Mouse (Mus musculus): Measurements from ENCODE around the gene Ccl12. TPM values are rescaled to one million over a fixed set of nuclear protein-coding genes. Genes with fewer than 3 reads are reported as not detected.

Ccl12 gene
- polyA plus RNA-seq, 1 experiment, result not detected

DNA sequence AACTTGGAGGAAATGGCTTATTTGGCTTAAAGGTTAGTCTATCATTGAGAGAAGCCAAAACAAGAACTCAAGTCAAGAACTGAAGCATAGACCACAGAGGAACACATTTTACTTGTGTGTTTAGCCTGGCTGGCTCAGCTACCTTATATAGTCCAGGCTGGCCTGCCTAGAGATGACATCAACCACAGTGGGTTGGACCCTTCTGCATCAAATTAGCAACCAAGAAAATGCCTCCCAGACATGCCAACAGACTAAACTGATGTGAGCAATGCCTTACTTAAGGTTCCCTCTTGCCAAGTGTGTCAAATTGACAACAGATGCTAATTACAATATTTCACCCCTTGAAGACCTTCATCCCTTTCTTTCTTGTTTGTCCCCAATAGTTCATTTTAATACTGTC, 8.0 kb downstream of the Ccl12 start:
- TF ChIP-seq GATA1 (IDR thresholded peaks at IDR 0.05; ENCODE audit: low read length), result no peak

DNA sequence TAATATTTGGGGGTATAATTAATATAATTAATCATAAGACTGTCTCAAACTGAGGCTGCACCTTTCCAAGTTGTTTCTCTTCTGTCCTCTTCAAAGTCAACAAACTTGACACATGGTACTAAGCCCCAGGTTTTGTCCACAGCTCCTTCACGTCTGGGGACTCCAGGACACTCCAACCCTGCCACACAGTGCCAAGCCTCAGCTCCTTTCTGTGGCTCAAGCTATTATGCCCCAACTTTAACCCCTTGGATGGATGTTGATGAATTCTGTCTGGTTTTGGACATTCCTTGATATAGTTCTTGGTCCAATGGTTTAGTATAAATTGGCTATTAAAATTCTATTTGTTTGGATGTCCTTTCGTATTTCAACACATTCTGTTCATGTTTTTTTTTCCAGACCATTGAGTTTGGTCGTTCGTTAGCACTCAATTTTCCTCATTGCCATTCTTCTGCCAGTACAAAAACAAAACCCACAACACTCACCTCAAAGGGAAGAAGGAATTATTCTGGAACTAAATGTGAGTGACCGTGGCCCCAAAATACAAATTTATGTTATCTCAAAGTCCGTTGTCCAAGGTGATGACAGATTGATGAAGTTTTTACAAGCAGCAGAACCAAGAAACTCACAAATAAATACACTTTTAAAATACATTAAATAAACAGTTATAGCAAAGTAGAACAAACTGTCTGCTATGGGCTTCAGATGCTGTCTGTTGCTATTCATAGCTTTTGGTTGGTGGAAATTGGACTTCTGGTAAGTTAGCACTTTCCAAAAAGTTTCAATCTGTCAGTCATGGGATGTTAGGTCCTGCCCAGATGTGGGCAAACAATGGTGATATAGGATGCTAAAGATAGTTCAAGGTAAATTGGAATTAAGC, 9.0 kb downstream of the Ccl12 start:
- no peak for TF ChIP-seq GATA1 (IDR thresholded peaks at IDR 0.05; ENCODE audit: low read length)

DNA sequence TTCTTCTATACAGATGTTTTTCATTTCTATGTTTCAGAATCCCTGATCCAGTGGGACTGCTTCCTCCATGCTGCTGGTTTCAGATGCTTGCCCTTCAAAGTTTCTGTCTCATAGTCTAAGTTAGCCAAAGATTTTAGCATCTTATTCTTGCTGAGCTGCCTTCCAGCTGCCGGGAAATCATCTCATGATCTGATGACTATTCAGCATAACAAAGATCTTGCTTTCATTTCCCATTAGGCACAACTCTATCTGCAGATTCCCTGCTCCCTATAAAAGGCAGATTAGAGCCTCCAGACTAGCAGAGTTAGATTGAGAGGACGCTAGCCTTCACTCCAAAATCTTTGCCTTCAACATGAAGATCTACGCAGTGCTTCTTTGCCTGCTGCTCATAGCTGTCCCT, 13.2 kb downstream of the Ccl12 start, which contains the start of gene Ccl8:
Gene Ccl8, plus strand, starts transcription at position 301 of the 400 bp plus-strand sequence.
- no peak for TF ChIP-seq GATA1 (IDR thresholded peaks at IDR 0.05; ENCODE audit: low read length)

DNA sequence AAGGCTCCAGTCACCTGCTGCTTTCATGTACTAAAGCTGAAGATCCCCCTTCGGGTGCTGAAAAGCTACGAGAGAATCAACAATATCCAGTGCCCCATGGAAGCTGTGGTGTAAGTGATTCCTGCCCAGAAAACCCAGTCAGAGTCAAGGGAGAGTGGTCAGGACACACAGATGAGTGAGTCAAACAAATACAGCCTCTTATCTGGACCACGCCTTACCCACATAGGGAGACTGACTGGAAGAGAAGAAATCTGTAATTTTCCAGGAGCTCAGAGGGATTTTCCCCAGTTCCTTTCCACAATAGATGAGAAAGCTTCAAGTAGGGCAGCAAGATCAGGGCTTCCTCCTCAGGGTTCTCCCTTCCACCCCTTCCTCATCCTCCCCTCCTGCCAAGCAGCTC, 14.4 kb downstream of the Ccl12 start:
- no peak for TF ChIP-seq GATA1 (IDR thresholded peaks at IDR 0.05; ENCODE audit: low read length)

DNA sequence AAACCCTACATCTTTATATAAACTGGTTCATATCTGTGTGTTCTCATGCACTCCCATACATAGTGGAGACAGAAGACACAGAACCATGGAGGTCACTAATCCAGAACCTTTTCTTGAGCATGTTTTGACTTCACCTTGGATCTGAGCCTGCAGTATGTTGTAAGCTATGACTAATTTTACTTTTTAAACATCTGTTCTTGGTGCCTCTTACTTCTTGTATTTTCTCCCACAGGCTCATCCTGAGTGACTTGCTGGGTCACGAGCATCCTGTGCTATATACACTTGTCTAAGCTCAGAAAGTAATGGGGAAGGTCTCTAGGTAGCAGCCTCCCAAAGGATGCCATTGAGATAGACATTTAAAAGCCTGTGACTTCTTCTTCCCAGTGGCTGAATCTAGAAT, 31.3 kb downstream of the Ccl12 start:
- TF ChIP-seq GATA1 (IDR thresholded peaks at IDR 0.05; ENCODE audit: low read length), result no peak

DNA sequence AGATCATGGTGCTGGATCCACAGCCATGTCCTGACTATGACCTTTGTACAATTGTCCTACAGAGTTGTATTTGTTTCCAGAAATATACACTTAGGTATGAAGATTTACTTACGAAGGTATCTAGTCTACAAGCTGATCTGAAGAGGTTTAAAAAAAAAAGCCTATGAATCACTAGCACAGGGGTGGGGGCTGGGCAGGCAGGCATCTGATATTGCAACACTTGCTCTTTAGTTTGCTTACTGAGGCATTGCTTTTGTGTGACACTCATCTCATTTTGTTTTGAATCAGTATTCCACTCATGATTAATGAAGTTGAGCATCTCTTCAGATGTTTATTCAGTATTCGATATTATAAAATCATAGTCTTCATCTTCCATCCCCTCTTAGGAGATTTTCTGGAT, 34.6 kb downstream of the Ccl12 start:
- TF ChIP-seq GATA1 (IDR thresholded peaks at IDR 0.05; ENCODE audit: low read length), result no peak

DNA sequence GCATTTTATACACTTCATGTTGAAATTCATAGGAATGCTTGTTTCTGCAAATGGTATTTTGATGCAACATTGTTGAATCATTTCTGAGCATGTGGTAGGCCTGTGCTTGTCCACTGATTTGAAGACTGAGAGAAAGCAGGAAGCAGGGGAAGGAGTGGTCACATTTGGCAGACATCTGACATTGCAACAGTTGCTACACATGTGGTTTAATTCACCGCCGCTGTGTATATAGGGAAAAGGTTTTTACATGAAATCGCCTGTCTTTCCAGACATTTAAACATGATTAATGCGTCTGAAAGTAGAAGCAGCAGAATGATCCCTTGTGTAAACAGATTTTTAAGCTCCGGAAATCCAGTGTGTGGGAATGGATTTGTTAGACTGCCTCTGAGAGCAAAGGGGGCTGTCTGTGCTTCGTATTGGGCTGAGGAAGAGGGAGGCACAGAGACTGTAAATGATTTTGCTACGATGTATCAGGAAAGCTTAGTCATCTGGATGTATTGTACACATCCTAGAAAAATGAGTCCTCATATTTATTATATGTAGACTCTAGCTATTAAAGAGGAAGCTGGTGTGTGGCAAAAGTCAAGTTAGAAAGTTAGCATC, 37.9 kb downstream of the Ccl12 start:
- TF ChIP-seq GATA1 (IDR thresholded peaks at IDR 0.05; ENCODE audit: low read length), result no peak

Other genes with a start within 250 kb of the Ccl12 start
- gene 5530401A14Rik, start 241.2 kb upstream of the Ccl12 start, polyA plus RNA-seq (2012), result not detected in 2 replicates
- gene Asic2, start 133.4 kb upstream of the Ccl12 start, polyA plus RNA-seq (2012), result not detected in 2 replicates
- not detected in 2 replicates for gene Ccl2, start 66.3 kb upstream of the Ccl12 start, polyA plus RNA-seq (2012)
- gene Gm17268, start 63.3 kb upstream of the Ccl12 start, polyA plus RNA-seq (2012), result not detected in 2 replicates
- gene Ccl7, start 56.1 kb upstream of the Ccl12 start, polyA plus RNA-seq (2012), result not detected in 2 replicates
- not detected in 2 replicates for gene Ccl11, start 44.0 kb upstream of the Ccl12 start, polyA plus RNA-seq (2012)
- gene Ccl8, start 13.3 kb downstream of the Ccl12 start, polyA plus RNA-seq (2012), result not detected in 2 replicates
- gene Ccl1, start 203.8 kb downstream of the Ccl12 start, polyA plus RNA-seq (2012), result not detected in 2 replicates

All from G1E-ER4 (cell line).